Mouse (Mus musculus): ENCODE measurements at regions not wholly inside any gene's neighbourhood (a gene's known extent, or its start where the extent isn't known, plus 50 kb on each side); places are given as distances from the start of the nearest gene placed in this dataset.

DNA sequence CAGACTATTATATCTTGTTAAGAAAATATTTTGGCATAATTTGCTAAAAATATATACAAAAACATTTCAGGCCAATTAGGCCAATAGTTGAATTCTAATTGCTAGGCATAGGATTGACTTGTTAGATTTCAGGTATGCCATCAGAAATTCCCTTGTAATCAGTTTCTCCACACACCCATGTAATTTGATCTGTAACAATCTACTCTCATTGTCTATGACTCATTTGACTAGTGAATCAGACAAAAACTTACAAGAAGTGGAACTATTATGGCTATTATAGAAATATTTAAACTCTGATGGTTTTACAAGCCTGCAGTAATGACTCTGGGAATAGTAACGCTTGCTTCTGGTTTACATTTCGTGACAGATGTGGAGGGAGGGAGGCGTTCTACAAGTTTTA is 338.9 kb upstream of the Ptbp2 start:
- intact Hi-C loops (cut with DNase I; ENCODE audit: low total_unique reads): no loop called here
- no peak for DNase-seq

DNA sequence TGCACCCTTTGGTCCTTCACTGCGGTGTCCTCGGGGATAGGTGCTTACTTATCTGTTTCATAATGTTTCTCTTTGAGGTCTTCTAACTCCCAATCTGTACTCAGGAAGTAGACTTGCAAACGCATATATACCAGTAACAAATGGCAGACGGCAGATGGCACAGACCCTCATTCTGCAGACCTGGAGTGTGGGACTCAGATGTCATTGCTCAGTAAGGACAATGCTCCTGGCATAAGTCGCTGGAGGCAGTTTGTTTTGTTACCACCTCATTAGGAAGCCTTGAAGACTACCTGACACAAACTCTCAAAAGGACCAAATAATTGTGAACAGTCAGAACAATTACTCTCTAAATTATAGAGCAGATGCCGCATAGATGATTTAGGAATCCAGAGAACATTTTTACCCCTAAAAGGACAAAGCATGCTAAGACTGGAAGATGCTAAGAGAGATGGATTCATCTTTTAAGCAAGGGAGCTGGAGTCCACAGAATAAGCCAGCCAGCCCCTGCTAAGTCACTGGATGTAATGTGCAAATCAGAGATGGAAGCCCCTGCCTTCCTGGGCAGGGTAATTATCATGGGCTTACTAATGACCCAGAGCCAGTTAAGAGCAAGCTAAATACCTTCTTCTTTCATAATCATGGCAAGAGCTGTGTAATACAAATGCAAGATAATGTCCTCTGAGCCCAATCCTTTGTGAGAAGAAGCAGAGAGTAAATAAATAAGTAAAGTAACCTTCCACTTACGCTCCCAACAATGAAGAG is 299.1 kb upstream of the Ptbp2 start:
- intact Hi-C loops (cut with DNase I; ENCODE audit: low total_unique reads): no loop called here
- DNase-seq: no peak

GRCm38 (mm10) chr3:120073528-120073927 is 289.3 kb upstream of the Ptbp2 start:
- intact Hi-C loops (cut with DNase I; ENCODE audit: low total_unique reads): no loop called here
- DNase-seq: no peak

DNA sequence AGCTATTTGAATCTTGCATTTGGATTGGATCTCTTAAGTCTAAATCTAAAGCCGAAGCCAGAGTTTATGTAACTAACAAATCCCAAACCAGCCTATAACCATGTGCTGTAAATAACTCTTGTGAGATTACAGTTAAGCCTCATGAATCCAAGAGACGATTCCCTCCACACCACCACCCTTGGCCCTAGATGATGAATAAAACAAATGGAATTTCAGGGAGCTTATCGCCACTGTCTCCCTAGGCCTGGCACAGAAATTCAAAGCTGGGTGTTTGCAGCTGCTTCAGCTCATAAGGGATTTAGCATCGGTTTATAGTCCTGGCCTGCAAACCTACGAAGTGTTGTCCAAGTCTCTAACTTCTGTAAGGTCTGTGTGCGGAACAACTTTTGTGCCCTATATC is 281.4 kb upstream of the Ptbp2 start:
- intact Hi-C loops (cut with DNase I; ENCODE audit: low total_unique reads): no loop called here
- DNase-seq: peak; percentile 10

GRCm38 (mm10) chr3:120064854-120065480 is 280.7 kb upstream of the Ptbp2 start:
- intact Hi-C loops (cut with DNase I; ENCODE audit: low total_unique reads): no loop called here
- peak; percentile 48 for DNase-seq

DNA sequence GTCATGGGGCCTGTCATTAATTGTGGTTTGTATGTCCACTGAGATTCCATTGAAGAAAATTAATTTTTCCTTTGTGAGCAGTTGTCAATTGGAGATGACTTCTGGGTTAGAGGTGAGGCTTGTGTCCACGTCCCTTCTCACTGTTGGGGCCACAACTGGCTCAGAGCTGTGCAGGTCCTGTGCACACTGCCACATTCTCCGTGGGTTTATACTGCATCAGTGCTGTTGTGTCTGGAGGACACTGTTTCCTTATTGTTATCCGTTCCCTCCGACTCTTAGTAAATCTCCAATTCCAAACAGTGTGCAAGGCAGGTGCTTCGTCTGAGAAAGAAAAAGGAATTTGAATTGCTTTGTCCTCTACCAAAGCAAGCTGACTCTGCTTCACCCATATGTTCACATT is 278.0 kb upstream of the Ptbp2 start:
- intact Hi-C loops (cut with DNase I; ENCODE audit: low total_unique reads): no loop called here
- DNase-seq: no peak

GRCm38 (mm10) chr3:120059959-120060358 is 275.7 kb upstream of the Ptbp2 start:
- DNase-seq: no peak
- intact Hi-C loops (cut with DNase I; ENCODE audit: low total_unique reads): no loop called here

DNA sequence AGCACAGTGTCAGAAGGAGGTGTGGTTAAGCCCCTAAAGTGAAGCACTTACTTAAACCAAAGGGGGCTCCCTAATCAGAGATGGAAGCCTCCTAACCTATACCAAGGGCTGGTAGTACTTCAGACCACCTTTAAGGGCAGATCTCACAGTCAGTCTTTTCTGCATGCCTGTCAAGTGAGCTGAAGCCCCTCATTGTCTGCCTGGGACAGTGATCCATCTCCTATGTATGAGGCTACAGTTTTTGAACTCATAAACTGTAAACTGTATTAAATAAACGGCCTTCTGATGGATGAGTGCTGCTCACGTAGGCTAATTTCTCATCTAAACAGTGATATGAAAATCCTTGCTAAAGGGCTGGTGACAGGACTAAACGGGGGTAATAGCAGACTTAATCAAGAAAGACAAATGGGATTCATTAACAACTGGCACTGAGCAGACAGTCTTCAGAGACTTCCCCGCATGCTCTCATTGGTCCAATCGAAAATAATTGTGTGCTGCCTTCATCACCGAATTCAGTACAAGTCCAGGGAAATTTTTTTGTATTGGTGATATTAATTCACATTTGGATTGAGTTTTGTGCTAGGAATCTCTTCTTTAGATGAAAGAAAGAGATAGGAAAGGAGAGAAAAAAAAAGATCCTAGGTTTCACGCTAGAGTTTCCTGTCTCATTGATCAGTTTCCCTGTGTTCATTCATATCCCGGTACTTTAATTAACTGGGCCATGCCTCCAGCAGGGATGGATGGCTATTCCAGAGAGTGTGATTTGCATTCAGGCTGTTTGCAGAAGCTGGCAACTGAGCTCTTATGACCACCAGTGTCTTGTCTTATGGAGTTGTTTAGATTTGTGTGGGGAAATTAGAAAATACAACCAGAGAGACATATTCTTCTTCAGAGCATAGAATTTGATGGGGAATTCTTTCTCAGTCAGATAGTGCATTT is 271.2 kb upstream of the Ptbp2 start:
- DNase-seq: no peak
- intact Hi-C loops (cut with DNase I; ENCODE audit: low total_unique reads): no loop called here

DNA sequence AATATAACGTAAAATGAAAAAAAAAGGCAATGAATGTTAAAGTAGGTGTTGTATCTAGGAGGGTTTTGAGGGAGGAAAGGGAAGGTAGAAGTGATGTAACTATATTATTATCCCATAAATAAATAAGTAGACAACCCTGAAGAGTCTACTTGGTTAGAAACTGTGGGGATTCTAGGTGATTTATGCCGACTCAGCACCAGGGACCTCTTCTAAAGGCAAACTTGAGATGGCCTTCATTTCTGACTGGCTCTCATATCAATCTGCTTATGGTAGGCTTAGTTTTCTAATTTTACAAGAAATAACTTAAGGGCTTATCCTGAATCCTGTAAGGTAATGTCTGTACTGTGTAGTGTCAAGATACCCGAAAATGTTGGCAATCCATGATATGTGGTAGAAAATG is 263.0 kb upstream of the Ptbp2 start:
- DNase-seq: no peak
- intact Hi-C loops (cut with DNase I; ENCODE audit: low total_unique reads): no loop called here

DNA sequence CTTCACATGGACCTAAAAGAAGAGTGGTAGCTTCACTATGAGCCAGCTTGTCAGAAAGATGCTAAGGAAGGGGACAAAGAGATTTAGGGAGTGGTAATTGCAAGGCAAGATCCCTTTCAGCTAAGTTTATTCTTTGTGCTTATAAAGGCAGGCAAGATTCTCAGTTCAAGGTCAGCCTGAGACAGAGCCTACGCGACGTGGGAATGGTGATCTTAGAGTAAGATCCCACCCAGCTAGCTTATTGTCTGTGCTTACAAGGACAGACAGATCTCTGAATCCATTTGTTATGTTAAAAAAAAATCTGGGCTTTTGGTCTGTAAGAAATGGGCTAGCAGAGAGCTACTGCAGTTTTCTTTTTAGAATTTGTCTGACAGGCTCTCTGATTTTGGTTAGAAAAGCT is 253.3 kb upstream of the Ptbp2 start:
- intact Hi-C loops (cut with DNase I; ENCODE audit: low total_unique reads): no loop called here
- no peak for DNase-seq

DNA sequence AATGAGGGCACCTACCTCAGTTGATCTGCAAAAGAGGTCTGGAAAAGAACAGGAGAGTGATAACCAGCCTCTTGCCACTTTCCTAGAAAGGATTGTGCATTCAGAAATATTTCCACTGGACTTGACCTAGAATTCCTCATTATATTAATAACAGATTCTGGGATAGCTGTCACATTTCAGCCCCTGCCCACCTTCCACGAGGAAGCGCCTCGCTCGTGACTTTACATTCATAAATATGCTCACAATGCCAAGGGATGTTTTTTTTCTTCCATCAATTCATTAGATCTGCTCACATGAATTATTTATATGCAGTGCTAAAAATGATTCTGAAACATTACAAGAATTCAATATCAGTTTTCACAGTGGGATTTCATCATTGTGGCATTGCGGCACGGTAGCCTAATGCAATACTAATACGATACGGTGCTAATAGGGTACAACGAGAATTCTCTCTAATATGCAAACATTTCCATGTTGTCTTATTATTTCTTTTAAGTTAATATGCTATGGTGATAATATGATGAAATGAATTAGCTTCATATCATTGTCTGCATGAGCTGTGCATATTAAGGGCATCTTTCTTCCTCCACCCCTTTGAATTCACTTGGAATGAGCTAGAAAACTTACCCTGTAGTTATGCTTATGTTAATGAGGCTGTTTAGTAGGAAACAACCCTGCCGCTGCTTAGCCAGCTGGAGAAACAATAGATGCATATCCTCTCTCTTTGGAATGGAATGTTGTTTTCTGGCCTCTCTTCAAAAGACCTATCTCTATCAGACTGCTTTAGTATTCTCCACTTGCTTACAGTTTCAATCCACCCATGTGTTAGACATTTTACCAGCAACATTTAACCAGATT is 235.8 kb upstream of the Ptbp2 start:
- intact Hi-C loops (cut with DNase I; ENCODE audit: low total_unique reads): no loop called here
- DNase-seq: no peak

GRCm38 (mm10) chr3:120015376-120015775 is 231.1 kb upstream of the Ptbp2 start:
- intact Hi-C loops (cut with DNase I; ENCODE audit: low total_unique reads): no loop called here
- peak; percentile 16 for DNase-seq

DNA sequence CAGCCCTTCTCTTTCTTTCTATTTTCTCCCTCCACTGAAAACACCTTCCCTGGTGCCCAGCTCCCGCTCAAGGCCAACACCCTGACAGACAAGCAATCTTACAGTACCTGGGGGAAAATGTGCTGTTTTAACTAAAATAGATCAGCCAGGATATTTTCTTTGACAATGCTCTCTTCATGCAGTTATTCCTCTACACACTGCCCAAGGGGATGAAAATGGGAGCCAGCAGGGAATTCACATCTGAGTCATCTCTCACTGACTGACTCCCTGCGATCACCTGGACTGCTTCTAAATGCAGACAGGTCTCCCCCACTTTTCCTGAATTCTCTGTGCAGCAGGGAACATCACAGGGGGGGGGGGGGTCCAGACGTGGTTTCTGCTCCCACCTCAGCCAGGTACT is 227.6 kb upstream of the Ptbp2 start:
- DNase-seq: no peak
- intact Hi-C loops (cut with DNase I; ENCODE audit: low total_unique reads): no loop called here

DNA sequence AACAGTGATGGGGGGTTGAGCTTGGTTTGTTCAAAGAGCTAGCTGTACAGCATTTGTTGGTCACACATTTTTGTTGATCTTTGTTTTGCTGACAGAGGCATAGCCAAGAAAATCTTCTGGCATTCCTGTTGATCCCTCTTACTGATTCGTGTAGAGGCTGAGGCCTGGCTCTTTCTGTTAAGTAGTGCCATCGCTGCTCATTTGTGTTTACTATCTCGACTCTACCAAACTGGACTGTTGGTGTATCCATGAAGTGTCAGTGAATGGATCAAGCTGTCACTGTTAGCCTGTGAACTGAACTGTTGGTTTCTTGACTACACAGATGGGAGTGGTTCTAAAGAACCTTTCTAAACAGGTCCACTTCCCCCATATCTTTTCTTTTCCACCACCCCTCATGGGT is 223.8 kb upstream of the Ptbp2 start:
- intact Hi-C loops (cut with DNase I; ENCODE audit: low total_unique reads): no loop called here
- no peak for DNase-seq

DNA sequence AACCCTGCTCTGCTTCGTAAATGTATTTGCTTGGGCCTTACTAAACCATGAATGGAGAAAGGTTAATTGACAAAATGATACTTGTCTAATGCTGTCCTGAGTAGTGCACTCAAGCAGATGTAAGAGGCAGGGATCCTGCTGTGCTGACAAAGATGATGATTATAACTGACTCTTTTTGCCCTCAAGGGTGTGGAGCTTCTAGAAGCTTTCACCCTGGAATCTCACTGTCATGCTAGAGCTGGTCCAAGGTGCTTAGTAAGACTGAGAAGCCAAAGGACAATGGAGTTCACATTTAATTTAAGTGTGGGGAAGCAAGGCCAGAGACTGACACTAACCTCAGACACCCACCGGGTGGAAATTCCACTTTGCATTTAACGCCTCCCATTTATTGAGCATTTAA is 220.3 kb upstream of the Ptbp2 start:
- intact Hi-C loops (cut with DNase I; ENCODE audit: low total_unique reads): no loop called here
- no peak for DNase-seq

DNA sequence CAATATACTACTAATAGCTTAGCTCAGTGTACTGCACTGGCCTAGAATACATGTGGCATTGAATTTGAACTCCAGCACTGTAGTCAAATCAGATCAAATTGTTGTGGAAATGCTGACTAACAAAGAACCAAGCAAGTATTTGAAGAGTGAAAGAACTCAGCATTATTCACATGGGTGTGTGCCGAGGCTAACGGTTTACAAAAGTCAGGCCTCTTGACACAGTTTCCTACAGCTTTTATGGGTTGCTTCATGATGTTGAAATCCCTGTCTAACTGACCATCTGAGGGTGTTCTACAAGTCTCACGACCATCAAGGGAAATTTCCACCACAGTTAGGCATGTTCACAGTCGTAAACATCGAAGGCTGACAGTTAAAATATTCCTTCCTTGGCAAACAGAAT is 216.0 kb upstream of the Ptbp2 start:
- intact Hi-C loops (cut with DNase I; ENCODE audit: low total_unique reads): no loop called here
- no peak for DNase-seq

- DNase-seq: no peak
- intact Hi-C loops (cut with DNase I; ENCODE audit: low total_unique reads): no loop called here
Measured at GRCm38 (mm10) chr3:119996258-119996988, 212.2 kb upstream of the Ptbp2 start.

DNA sequence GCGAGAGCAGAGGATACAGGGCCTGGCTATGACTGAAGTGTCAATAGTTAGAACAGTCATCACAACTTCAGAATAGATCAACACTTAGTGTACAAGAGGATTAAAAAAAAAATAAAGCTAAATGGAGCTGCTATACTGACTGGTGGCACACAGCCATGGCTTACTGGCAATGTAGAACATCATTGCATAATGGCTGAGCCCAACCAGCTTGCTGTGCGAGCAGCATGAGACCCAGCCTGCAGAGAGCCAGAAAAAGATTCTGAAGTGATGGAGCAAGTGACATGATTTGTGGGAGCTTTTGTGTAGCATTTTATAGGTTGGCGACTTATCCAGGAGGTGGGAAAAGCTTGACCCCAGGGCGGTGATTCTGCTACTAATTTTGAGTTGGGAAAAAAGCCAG is 211.5 kb upstream of the Ptbp2 start:
- DNase-seq: peak; percentile 23
- intact Hi-C loops (cut with DNase I; ENCODE audit: low total_unique reads): no loop called here

DNA sequence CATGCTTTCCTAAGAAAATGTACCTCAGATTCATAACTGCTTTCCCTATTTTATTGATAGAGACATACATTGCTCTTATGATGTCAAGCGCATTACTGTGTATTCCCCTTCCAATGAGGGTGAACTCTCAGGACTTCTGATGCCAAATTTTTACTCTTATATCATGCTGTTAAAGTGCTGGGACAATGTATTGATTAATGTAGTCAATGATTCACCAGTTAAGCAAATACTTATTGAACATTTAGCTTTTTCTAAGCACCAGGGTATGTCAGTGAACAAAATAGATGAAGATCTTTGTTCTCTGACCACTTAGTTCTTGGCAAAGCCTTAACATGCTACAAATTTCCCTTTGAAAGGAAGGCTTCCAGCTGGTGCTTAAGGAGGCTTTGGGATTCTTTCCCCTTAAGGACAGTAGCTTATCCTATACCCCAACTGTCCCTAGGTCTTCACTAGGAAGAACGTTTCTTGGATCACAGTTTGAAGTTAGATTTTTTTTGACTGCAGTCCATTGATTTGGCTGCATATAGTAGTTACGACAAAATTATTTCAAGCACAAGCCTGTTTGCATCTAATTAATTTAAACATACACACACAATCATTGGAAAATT is 203.1 kb upstream of the Ptbp2 start:
- no peak for DNase-seq
- intact Hi-C loops (cut with DNase I; ENCODE audit: low total_unique reads): no loop called here
